Mouse (Mus musculus) kidney, embryonic 15.5 days (tissue): ENCODE data around the gene Sap30. TPM values are rescaled to one million over a fixed set of nuclear protein-coding genes. Genes with fewer than 3 reads are reported as not detected.

ENCODE experiments used
- ATAC-seq: fragments of 200-750 bp; cut with Nextera tagmentation; replicated peaks from 2 replicates; pipeline ENCODE4 v1.8.0; 2017; ENCODE audit warnings: moderate TSS enrichment; ENCODE audit not compliant: low FRiP score
- H3K27ac ChIP-seq: fragments of 300-500 bp; sonication (generic); 2 replicates; pipeline ENCODE4 v1.5.1; 2015; ENCODE audit warnings: mild to moderate bottlenecking, inconsistent platforms
- H3K27me3 ChIP-seq: fragments of 300-500 bp; sonication (generic); 2 replicates; pipeline ENCODE4 v1.6.1; 2015; ENCODE audit warnings: inconsistent platforms
- H3K36me3 ChIP-seq: fragments of 300-500 bp; sonication (generic); 2 replicates; pipeline ENCODE4 v1.6.1; 2015; ENCODE audit warnings: inconsistent platforms
- H3K4me1 ChIP-seq: fragments of 300-500 bp; sonication (generic); 2 replicates; pipeline ENCODE4 v1.6.1; 2015; ENCODE audit warnings: inconsistent platforms
- H3K4me2 ChIP-seq: fragments of 300-500 bp; sonication (generic); 2 replicates; pipeline ENCODE4 v1.6.1; 2015; ENCODE audit warnings: moderate library complexity, mild to moderate bottlenecking, inconsistent platforms
- H3K4me3 ChIP-seq: fragments of 300-500 bp; sonication (generic); replicated peaks from 2 replicates; pipeline ENCODE4 v1.5.1; 2015; ENCODE audit warnings: mild to moderate bottlenecking, inconsistent platforms
- H3K9ac ChIP-seq: fragments of 300-500 bp; sonication (generic); 2 replicates; pipeline ENCODE4 v1.6.1; 2015; ENCODE audit warnings: mild to moderate bottlenecking, inconsistent platforms
- H3K9me3 ChIP-seq: fragments of 300-500 bp; sonication (generic); replicated peaks from 2 replicates; pipeline ENCODE4 v1.6.1; 2016; ENCODE audit warnings: inconsistent platforms
- WGBS: fragments of 180-500 bp; shearing (Covaris S2); methylation state at CpG from one replicate; pipeline ENCODE4 v1.1.7; 2015; ENCODE audit warnings: mixed read lengths; 5-methylcytosine and 5-hydroxymethylcytosine counted together
- polyA plus RNA-seq: library from polyadenylated mRNA; unstranded; fragments of >200 nt; fragmentation: Nextera tagmentation; extraction: Ambion mirVana; gene quantifications from 2 replicates; pipeline ENCODE4 v1.2.1, GENCODE M21; 2015

The Sap30 gene
- polyA plus RNA-seq, 1 experiment from 2014 or later = 35.9 TPM

DNA sequence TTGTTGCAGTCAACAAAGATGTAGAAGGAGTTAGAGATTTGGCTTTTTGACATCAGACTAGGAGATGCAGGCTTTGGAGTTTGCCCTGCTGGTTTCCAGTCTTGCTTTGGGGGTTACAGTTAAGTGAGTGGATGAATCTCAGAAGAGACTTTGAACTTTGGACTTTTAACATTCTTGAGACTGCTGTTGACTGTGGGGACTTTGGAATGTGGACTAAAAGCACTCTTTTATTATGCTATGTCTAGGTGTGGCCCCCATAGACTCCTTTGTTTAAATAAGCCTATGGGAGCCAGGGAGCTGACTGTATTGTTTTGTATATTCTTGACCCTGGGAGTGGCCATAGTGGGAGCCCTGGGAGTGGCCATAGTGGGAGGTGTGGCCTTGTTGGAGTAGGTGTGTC is 2.2 kb upstream of the Sap30 start:
- H3K4me3 ChIP-seq = no peak overlapping the region
- peaks cover 9% of the 10 kb centered on the region for H3K4me1 ChIP-seq
- no peaks in the 10 kb centered on the region for H3K27me3 ChIP-seq
- no peak overlapping the region for H3K9ac ChIP-seq
- H3K4me2 ChIP-seq = no peak overlapping the region
- no peak overlapping the region for H3K27ac ChIP-seq
- ATAC-seq = no peak
- no peaks in the 10 kb centered on the region for H3K9me3 ChIP-seq
- H3K36me3 ChIP-seq = no peaks in the 10 kb centered on the region

GRCm38 (mm10) chr8:57489366-57489765 is 1.7 kb upstream of the Sap30 start:
- peaks cover 9% of the 10 kb centered on the region for H3K4me1 ChIP-seq
- no peaks in the 10 kb centered on the region for H3K27me3 ChIP-seq
- no peak overlapping the region for H3K4me3 ChIP-seq
- H3K27ac ChIP-seq = no peak overlapping the region
- no peaks in the 10 kb centered on the region for H3K36me3 ChIP-seq
- no peak overlapping the region for H3K4me2 ChIP-seq
- H3K9me3 ChIP-seq = no peaks in the 10 kb centered on the region
- 91% methylated on average over 1 of the region's 1 CpGs for WGBS
- no peak for ATAC-seq
- no peak overlapping the region for H3K9ac ChIP-seq

- Histone ChIP-seq H3K27me3 (no peaks in the 10 kb centered on the region), H3K36me3 (peaks cover 3% of the 10 kb centered on the region; the same call in 1 of the 2 replicates), H3K4me2 (peak overlapping the region; percentile 90), H3K4me1 (peaks cover 9% of the 10 kb centered on the region), H3K4me3 (peak overlapping the region; percentile 68), H3K9ac (peak overlapping the region; percentile 55), H3K27ac (peak overlapping the region; percentile 95), H3K9me3 (no peaks in the 10 kb centered on the region)
- ATAC-seq = peak; percentile 37
- 0% methylated on average over 25 of the region's 25 CpGs for WGBS
These were observed 679 bp upstream of the Sap30 start for GRCm38 (mm10) chr8:57488312-57488765.

- 2% methylated on average over 54 of the region's 54 CpGs for WGBS
- H3K4me1 ChIP-seq = peaks cover 9% of the 10 kb centered on the region
- H3K27ac ChIP-seq = peak overlapping the region; percentile 97
- no peaks in the 10 kb centered on the region for H3K9me3 ChIP-seq
- no peaks in the 10 kb centered on the region for H3K27me3 ChIP-seq
- H3K4me2 ChIP-seq = peak overlapping the region; percentile 90
- peak; percentile 63 for ATAC-seq
- H3K9ac ChIP-seq = peak overlapping the region; percentile 66
- H3K4me3 ChIP-seq = peak overlapping the region; percentile 68
- H3K36me3 ChIP-seq = peaks cover 13% of the 10 kb centered on the region
These were observed 894 bp downstream of the Sap30 start for GRCm38 (mm10) chr8:57486491-57487440.

DNA sequence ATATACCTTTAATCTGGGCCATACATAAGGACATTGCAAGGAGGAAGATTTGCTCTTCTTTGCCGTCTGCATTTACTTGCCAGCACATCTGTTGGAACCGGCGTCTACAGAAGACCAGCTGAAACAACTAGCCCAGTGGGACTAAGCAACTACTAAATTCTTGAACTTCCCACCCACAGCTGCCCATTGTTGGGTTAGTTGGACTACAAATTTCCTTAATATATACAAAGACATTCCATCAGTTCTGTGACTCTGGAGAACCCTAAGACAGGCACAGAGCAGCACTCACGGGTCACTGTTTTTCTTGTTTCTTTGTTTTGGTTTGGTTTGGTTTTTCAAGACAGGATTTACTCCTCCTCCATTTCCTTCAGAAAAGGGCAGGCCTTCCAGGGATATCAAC is 7.1 kb downstream of the Sap30 start:
- H3K9ac ChIP-seq = no peak overlapping the region
- H3K4me3 ChIP-seq = no peak overlapping the region
- no peaks in the 10 kb centered on the region for H3K9me3 ChIP-seq
- WGBS = 61% methylated on average over 4 of the region's 4 CpGs
- no peak overlapping the region for H3K4me2 ChIP-seq
- H3K36me3 ChIP-seq = peaks cover 20% of the 10 kb centered on the region
- H3K4me1 ChIP-seq = peaks cover 4% of the 10 kb centered on the region
- no peak for ATAC-seq
- no peak overlapping the region for H3K27ac ChIP-seq
- no peaks in the 10 kb centered on the region for H3K27me3 ChIP-seq

- H3K4me1 ChIP-seq = no peaks in the 10 kb centered on the region
- WGBS = 92% methylated on average over 8 of the region's 8 CpGs
These were observed 8.0 kb downstream of the Sap30 start for GRCm38 (mm10) chr8:57479700-57480099.

GRCm38 (mm10) chr8:57478406-57478805 is 9.3 kb downstream of the Sap30 start:
- Histone ChIP-seq H3K27me3 (no peaks in the 10 kb centered on the region), H3K27ac (no peak overlapping the region), H3K36me3 (peaks cover 17% of the 10 kb centered on the region), H3K9ac (no peak overlapping the region), H3K4me3 (no peak overlapping the region), H3K4me1 (no peaks in the 10 kb centered on the region), H3K4me2 (no peak overlapping the region), H3K9me3 (no peaks in the 10 kb centered on the region)
- ATAC-seq = no peak
- WGBS = 59% methylated on average over 3 of the region's 3 CpGs

More at GRCm38 (mm10) chr8:57479700-57480099, 8.0 kb downstream of the Sap30 start:
- Histone ChIP-seq H3K27ac (no peak overlapping the region), H3K4me3 (no peak overlapping the region), H3K9me3 (no peaks in the 10 kb centered on the region), H3K4me2 (no peak overlapping the region), H3K27me3 (no peaks in the 10 kb centered on the region), H3K36me3 (peaks cover 20% of the 10 kb centered on the region), H3K9ac (no peak overlapping the region)
- no peak for ATAC-seq

DNA sequence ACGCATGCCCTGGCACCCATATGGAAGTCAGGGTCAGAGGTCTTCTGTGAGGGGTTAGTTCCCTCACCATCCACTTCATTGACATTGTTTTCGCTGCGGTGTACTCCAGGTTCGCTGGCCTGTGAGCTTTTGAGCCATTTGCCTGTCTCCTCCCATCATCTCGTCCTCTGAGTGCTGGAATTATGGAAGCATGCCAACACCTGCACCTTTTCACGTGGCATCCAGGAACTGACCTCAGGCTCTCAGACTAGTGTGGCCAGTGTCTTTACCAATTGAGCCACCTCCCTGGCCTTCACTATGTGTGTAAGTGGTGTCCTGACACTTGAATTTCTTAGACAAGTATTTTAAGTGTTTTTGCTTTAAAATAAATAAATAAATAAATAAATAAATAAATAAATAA is 13.9 kb downstream of the Sap30 start:
- no peak overlapping the region for H3K4me2 ChIP-seq
- ATAC-seq = no peak
- no peaks in the 10 kb centered on the region for H3K27me3 ChIP-seq
- H3K36me3 ChIP-seq = no peaks in the 10 kb centered on the region
- H3K27ac ChIP-seq = no peak overlapping the region
- no peak overlapping the region for H3K9ac ChIP-seq
- H3K4me1 ChIP-seq = peaks cover 2% of the 10 kb centered on the region; the same call in 1 of the 2 replicates
- 75% methylated on average over 6 of the region's 6 CpGs for WGBS
- H3K4me3 ChIP-seq = no peak overlapping the region
- H3K9me3 ChIP-seq = no peaks in the 10 kb centered on the region

DNA sequence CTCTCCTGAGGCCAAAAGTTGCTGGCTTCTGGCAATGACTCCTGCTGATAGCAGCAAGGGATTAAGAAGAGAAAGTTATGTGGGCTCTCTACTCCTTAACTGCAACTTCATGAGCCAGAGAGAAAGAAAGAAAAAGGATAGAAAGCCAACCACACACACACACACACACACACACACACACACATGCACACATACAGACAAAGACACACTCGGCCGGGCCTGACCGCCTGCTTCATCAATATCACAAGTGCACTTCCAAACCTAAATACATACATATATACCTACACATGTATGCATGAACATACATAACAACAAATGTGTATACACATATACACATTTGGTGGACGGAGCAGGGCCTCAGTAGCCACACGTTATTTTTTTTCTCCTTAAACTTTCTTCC is 16.8 kb downstream of the Sap30 start:
- Histone ChIP-seq H3K27ac (no peak overlapping the region), H3K36me3 (no peaks in the 10 kb centered on the region), H3K4me1 (peaks cover 4% of the 10 kb centered on the region; the same call in 1 of the 2 replicates), H3K27me3 (no peaks in the 10 kb centered on the region), H3K9ac (no peak overlapping the region), H3K4me3 (no peak overlapping the region), H3K4me2 (no peak overlapping the region), H3K9me3 (no peaks in the 10 kb centered on the region)
- ATAC-seq = no peak
- 94% methylated on average over 5 of the region's 5 CpGs for WGBS

DNA sequence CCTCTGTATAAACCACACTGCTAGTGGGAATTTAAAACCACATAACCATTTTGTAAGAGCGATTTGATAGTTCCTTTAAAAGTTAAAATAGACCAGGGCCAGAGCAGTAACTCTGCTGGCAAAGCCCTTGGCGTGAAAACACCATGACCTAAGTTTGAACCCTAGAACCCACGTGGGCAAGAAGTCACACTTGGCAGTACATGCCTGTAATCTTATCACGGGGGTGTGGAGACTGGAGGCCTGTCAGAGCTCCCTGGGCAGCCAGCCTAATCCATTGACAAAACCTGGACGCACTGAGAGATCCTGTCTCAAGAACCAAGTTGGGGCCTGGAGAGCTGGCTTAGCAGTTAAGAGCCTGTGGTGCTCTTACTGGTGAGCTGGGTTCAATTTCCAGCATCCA is 19.0 kb downstream of the Sap30 start:
- Histone ChIP-seq H3K27ac (no peak overlapping the region), H3K4me2 (no peak overlapping the region), H3K36me3 (no peaks in the 10 kb centered on the region), H3K4me1 (peaks cover 4% of the 10 kb centered on the region; the same call in 1 of the 2 replicates), H3K27me3 (no peaks in the 10 kb centered on the region), H3K9me3 (no peaks in the 10 kb centered on the region), H3K9ac (no peak overlapping the region), H3K4me3 (no peak overlapping the region)
- ATAC-seq = peak; percentile 67; the same call in 1 of the 2 replicates
- WGBS = 40% methylated on average over 5 of the region's 5 CpGs

DNA sequence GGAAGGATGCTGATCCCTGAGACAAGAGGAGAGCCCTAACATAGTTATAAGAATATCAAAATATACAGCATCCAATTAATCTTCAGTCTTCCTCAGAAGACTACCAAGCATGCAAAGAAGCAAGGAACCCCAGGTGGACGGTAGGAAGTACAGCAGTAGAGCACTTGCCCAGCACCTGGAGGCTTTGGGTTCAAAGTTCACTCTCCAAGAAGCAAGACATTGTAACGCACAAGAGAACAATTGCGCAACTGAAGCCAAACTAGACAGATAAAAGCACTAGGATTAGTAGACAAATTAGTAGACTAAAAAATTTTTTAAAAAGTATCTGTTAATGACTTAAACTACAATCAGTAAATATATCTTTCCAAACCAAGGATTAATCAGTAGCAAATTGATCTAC is 23.9 kb downstream of the Sap30 start:
- no peak overlapping the region for H3K4me3 ChIP-seq
- peaks cover 2% of the 10 kb centered on the region; the same call in 1 of the 2 replicates for H3K4me1 ChIP-seq
- H3K4me2 ChIP-seq = no peak overlapping the region
- no peaks in the 10 kb centered on the region for H3K9me3 ChIP-seq
- no peak overlapping the region for H3K27ac ChIP-seq
- no peaks in the 10 kb centered on the region for H3K27me3 ChIP-seq
- no peaks in the 10 kb centered on the region for H3K36me3 ChIP-seq
- H3K9ac ChIP-seq = no peak overlapping the region
- ATAC-seq = no peak
- 85% methylated on average over 3 of the region's 3 CpGs for WGBS

- no peaks in the 10 kb centered on the region for H3K9me3 ChIP-seq
- H3K4me3 ChIP-seq = no peak overlapping the region
- H3K27ac ChIP-seq = no peak overlapping the region
- no peak overlapping the region for H3K4me2 ChIP-seq
- H3K36me3 ChIP-seq = no peaks in the 10 kb centered on the region
- no peaks in the 10 kb centered on the region for H3K4me1 ChIP-seq
- WGBS = 50% methylated on average over 1 of the region's 1 CpGs
- ATAC-seq = no peak
- no peak overlapping the region for H3K9ac ChIP-seq
- H3K27me3 ChIP-seq = no peaks in the 10 kb centered on the region
These were observed 24.8 kb downstream of the Sap30 start for GRCm38 (mm10) chr8:57462839-57463238.
